Mouse (Mus musculus): ENCODE results near the gene Ifitm2. TPM values are rescaled to one million over a fixed set of nuclear protein-coding genes. Genes with fewer than 3 reads are reported as not detected.
"Not testable (repeated sequence)": the region's sequence is repeated elsewhere in the genome, so short reads cannot be mapped to it uniquely, and the experiment has no call there.

The Ifitm2 gene
- total RNA-seq, 4 experiments from 2014 or later = 13.8 to 19.4 (median 17.2) TPM

DNA sequence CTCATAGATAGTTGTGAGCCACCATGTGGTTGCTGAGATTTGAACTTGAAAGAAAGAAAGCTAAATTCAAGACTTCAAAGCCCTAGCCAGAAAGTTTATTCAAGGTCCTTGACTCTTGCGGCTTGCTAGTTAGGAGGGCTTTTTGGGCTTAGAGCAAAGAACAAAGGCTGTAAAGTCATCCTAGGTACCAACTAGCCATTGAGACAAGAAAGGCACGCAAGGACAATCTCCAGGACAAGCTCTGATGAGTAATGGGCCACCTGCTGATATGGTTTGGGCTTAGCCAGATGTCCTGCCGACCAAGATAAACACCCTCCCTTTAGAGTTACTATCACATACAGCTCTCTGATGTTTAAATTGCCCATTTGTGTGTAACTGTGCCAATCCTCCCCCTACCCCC lies 12.9 kb upstream of the Ifitm2 start:
- not testable (repeated sequence) for DNase-seq (ENCODE audit: low spot score in 2 of 2)

DNA sequence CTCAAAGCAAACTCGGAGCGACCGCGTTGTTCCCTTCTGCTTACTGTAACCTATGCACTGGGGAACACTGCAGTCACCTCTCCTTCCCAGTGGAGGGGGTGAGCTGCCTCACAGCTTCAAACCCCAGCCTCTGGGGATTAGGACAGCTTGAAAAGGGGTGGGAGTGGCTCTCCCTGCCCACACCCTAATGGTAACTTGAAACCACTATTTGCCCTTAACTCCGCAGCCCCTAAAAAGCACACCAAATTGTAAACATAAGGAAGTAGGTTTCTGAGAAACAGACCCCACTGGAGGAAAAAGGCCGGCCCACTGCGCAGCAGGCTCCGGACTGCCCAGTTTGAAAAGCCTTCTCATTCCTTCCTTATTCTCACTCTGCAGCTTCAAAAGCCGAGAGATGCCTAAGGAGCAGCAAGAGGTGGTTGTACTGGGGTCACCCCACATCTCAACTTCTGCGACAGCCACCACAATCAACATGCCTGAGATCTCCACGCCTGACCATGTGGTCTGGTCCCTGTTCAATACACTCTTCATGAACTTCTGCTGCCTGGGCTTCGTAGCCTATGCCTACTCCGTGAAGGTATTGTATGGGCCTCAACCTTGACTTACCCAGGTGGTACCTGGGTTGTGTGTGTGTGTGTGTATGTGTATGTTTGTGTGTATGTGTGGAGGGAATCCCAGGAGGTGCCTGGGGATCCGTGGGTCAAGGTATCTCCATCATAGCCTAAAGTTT lies 12.2 kb upstream of the Ifitm2 start:
- DNase-seq (ENCODE audit: low spot score in 2 of 2) = no peak

DNA sequence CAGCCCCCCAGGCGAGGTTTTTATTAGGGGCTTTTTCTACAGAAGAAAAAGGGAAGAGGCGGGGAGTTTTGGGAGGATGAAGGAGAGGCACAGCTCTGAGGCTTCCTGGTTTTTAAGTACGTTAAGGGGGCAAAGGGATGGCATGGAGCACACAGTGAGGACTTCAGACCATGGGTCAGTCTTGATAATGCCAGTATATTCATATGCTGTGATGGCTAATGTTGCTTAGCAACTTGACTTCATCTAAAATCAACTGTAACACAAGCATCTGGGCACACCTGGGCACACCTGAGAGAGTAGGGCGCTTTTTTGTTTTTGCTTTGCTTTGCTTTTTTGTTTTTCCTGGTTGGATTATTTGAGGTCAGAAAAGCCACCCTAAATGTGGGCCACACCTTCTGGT lies 11.1 kb upstream of the Ifitm2 start, which contains the start of gene Ifitm1:
Ifitm1 (plus strand) TSS at position 301 of the 400 bp plus-strand sequence.
- DNase-seq (ENCODE audit: low spot score in 2 of 2) = no peak

GRCm38 (mm10) chr7:140962733-140963132 lies 6.9 kb upstream of the Ifitm2 start:
- DNase-seq (ENCODE audit: low spot score in 2 of 2) = no peak

DNA sequence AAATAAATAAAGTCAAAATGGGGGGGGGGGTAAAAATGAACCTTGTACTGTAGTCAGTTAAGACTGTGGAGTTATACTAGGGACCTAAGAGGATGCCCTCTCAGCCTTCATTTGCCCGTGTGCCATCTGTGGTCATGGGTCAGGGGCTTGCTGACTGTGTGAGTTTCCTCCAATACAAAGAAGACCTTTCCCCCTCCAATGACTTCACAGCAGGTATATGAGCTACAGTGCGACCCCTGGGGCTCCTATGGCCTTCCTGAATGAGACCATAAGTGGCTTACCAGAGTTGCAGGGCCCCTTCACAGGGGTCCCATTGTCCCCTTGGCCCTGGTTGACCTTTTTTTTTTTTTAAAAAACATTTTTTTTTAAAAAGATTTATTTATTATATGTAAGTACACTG lies 5.6 kb upstream of the Ifitm2 start:
- DNase-seq (ENCODE audit: low spot score in 2 of 2) = no peak

DNA sequence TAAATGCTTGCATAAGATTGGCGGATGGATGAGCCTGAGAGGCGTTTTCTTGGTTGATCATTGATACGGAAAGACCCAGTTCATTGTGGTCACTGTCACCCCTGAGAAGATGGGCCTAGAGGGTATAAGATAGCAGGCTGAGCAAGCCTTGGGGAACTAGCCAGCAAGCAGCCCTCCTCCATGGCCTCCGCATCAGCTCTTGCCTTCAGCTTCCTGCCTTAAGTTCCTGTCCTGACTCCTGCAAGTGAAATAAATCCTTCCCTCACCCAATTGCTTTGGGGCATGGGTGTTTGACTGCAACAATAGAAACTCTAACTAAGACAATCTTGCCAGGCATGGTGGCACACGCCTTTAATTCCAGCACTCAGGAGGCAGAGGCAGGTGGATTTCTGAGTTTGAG lies 4.2 kb upstream of the Ifitm2 start:
- DNase-seq (ENCODE audit: low spot score in 2 of 2) = no peak

DNA sequence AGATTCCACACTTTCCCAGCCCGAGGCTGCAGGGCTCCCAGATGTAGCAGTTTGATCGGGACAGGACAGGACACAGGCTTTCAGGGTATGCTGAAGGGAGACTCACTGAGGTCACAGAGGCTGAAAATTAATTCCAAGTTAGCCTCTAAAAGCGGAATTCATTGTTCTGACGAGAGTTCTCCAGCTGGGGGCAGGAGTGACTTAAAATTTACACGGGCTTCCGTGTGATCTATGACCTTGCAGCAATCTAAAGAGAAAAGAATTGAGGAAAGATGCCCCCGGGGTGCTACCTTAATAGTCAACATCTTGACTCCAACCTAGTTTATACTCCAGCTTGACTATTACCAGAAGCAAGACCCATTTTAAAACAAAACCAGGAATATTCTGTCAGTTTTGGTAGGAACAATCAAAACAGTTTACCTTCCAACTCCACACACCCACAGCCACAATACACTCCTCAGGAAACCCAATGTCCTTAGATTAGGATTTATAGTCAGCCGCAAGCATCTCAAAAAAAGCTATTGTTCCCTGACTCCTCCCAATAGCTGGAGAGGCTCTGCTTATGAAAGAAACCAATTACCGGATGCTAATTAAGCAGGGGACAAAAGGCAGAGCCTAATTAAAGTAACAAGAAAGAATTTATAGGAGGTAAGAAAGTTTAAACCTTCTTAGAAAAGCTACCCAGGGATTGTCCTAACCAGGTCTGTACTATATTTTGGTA lies 3.6 kb upstream of the Ifitm2 start:
- peak in 1 of 2 experiments; percentile 25 for DNase-seq (ENCODE audit: low spot score in 2 of 2)

DNA sequence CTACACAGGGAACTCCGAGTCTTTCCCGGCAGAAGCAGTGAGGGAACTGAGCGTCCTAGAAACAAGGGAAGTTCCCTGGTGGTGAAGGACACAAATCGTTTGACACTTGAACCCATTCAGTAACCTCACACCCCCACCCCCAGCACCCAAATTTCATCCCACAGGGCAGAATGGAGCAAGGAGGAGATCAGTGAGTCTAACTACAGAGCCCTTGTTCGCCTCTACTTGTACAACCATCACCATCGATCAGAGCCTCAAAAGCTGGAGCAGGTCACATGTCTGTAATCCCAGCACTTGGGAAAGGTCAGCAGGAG lies 726 bp upstream of the Ifitm2 start:
- DNase-seq (ENCODE audit: low spot score in 2 of 2) = no peak

DNA sequence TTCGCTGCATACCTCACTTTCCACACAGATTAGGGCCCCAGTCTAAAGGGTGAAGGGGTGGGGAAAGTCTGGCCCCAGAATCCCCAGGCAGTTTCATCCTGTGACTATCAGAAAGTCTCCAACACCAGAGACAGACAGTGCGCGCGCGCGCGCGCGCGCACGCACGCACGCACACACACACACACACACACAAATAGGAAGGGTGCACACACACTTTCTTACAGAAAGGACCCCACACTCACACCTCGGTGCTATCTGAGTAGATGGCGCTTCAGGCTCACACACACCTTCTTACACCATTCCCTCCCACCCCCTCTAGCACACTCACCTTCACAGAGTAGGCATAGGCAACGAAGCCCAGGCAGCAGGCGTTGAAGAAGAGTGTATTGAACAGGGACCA lies 445 bp downstream of the Ifitm2 start:
- DNase-seq (ENCODE audit: low spot score in 2 of 2) = no peak

DNA sequence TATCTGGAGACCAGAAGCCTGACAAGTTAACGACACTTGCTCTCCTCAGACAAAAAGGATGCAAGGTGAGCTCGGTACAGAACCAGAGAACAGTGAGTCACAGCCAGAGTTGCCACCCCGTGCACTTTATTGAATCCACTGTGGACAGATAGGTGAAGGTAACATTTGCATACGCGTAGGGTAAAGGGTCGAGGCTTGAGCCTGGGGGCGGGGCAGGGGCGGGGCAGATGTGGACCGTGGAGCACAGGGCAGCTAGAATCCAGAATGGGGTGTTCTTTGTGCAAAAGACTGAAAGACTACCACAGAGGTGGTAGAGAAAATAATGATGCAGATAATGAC lies 1.1 kb downstream of the Ifitm2 start:
- no peak for DNase-seq (ENCODE audit: low spot score in 2 of 2)

DNA sequence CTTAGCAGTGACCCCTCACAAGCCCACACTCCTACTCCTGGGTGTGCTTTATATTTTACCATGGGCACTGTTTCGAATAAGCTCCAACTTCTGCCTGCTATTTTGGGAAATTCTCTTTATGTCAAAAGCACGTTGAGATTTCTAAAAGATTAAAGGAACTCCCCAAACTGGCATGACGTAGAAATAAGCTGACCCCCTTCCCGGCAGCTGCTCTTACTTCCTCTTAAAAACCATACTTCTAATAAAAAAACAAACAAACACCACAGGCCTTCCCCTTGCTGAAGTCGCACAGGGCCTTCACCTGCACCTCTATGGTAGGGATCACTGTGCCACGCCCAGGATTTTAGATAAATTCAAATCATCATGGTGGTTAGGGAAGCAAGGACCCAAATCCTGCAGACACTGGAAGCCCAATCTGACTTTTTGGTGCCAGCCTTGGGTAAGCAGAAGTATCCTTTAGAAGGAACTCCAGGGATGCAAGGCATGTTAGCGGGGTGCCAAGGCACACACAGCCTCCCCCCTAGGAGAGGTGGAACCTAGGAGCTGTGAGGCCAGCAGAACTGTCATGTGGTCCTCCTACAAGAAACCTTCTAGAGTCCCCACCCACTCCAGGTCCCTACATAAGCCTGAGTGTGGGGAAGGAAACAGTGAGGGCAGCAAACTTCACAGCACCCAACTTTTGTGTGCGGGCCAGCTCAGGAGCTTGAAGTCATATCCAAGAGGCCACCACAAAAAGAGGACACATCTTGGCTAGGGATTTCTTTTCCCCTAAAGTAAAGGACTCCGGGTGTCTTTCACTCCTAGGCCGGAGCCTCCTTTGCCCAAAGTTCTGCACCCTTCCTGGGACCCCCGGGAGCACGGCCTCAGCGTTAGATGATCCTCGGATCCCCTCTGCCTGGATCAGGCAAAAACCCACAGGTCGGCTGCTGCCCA lies 1.7 kb downstream of the Ifitm2 start:
- no peak for DNase-seq (ENCODE audit: low spot score in 2 of 2)

GRCm38 (mm10) chr7:140953133-140953532 lies 2.7 kb downstream of the Ifitm2 start:
- no peak for DNase-seq (ENCODE audit: low spot score in 2 of 2)

GRCm38 (mm10) chr7:140952441-140952840 lies 3.3 kb downstream of the Ifitm2 start:
- no peak for DNase-seq (ENCODE audit: low spot score in 2 of 2)

GRCm38 (mm10) chr7:140951765-140952164 lies 4.0 kb downstream of the Ifitm2 start:
- no peak for DNase-seq (ENCODE audit: low spot score in 2 of 2)

DNA sequence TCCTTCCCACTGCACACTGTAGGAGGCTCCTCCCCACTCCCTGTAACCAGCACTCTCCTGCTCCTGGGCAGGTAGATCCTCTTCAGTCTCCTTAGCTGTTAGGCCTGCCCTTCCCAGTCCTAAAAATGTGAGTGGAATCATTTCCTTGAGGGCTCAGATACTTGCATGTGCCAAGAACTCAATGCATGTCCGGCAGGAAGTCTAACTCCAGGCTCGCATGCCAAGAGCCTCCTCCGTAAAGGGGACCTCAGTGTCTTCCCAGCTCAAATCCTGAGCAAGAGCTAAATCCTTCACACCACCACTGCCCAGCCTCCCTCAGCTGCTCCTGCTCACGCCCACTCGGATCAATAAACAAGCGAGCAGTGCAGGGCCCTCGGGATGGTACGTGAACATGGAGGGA lies 4.7 kb downstream of the Ifitm2 start:
- DNase-seq (ENCODE audit: low spot score in 2 of 2) = no peak

DNA sequence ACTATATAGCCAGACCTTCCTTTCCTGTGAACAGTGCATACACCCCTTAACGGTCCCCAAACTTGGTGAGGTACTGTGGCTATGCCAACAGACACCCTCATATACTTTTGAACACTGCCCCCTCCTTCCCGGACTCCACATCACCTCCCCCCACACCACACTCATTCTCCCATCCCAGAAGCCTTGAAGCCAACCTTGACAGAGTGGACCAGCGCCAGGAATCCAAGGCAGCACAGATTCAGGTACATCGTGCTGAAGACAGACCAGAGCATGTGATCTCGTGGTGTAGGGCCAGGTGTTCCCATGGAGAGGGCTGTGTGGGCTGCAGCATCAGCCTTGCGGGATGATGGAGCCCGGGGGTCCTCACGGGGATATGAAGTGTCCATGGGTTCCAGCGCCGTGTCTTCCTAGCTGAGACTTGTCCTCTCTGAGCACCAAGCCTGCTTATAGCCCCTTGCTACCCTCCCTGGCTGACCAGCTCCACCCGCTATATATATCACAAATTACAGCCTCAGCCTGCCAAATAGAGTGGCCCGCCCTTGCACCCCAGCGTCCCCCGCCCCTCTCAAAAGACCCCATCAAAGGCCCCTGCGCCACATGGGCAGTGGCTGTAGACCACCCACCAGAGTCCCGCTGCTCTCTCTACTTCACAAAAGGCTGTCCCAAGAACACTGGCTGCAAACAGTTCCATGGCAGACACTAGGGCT lies 5.8 kb downstream of the Ifitm2 start, which contains the start of gene Ifitm5:
Ifitm5 (minus strand) TSS at position 468 of the 707 bp plus-strand sequence.
- no peak for DNase-seq (ENCODE audit: low spot score in 2 of 2)

DNA sequence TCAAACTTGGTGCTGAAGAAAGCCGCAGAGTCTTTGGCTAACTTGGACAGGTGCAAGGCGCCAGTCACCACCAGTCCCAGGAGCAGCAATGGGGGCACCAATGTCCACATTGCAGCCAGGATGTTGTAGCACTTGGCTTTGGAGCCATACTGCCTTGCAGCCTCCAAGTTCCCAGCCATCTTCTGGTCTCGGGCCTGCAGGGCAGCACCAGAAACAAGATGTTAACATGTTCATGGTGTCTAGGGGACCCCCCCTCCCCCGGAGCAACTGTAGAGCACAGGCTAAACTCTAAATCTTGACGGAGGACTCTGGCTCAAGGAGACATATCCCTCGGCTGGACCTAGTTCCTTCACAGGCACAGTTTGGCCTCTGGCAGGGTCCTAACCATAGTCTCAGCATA lies 6.5 kb downstream of the Ifitm2 start:
- DNase-seq (ENCODE audit: low spot score in 2 of 2) = no peak

DNA sequence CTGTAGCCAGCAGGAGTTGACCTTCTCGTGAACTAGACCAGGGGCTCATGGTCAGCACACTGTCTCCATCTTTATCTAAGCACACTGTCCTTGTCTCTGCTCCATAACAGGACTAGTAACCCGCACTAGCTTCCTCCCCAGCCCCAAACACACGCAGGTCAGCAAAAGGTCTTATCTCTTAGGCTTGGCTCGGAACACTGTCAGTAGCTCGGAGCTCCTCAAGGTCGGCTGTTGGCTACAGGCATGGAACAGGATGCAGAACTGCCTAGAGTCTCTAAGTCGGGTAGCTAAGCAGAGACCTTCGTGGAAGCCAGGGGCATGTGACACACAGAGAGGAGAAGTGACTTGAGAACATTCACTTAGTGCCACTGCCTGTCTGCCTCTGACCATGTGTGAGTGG lies 7.6 kb downstream of the Ifitm2 start:
- no peak for DNase-seq (ENCODE audit: low spot score in 2 of 2)

GRCm38 (mm10) chr7:140946980-140947379 lies 8.8 kb downstream of the Ifitm2 start:
- no peak for DNase-seq (ENCODE audit: low spot score in 2 of 2)

DNA sequence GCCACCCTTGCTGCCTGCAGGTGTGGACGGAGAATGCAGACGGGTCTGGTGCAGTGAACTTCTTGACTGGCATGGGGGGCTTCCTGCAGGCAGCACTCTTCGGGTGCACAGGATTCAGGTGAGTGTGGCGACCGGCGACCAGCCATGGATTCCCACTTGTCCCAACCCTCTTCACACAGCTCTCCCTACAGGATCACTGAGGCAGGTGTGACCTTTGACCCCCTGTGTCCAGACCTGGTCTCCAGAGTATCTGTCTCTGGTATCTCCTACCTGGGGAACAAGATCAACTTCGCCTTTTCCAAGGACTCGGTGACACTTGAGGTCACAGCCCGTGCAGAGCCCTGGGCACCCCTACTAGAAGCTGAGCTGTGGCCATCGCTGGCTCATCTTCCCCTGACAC lies 9.5 kb downstream of the Ifitm2 start:
- no peak for DNase-seq (ENCODE audit: low spot score in 2 of 2)

- DNase-seq (ENCODE audit: low spot score in 2 of 2) = no peak
These were observed 10.5 kb downstream of the Ifitm2 start for GRCm38 (mm10) chr7:140945247-140945646.

Measured in layer of hippocampus, adult 8-10 months (tissue).